Mouse (Mus musculus) lung, embryonic 15.5 days (tissue): ENCODE data around the gene Col26a1. TPM values are rescaled to one million over a fixed set of nuclear protein-coding genes. Genes with fewer than 3 reads are reported as not detected.

Experiments used
- ATAC-seq: fragments of 200-750 bp; cut with Nextera tagmentation; 2 replicates; pipeline ENCODE4 v1.8.0; 2017; ENCODE audit warnings: moderate number of reproducible peaks, borderline replicate concordance; ENCODE audit not compliant: low FRiP score, low TSS enrichment; ENCODE audit errors: extremely low read depth
- H3K27ac ChIP-seq: fragments of 300-500 bp; sonication (generic); 2 replicates; pipeline ENCODE4 v1.5.1; 2015; ENCODE audit warnings: moderate library complexity, mild to moderate bottlenecking, inconsistent platforms
- H3K27me3 ChIP-seq: fragments of 300-500 bp; sonication (generic); 2 replicates; pipeline ENCODE4 v1.6.1; 2015; ENCODE audit warnings: inconsistent platforms
- H3K36me3 ChIP-seq: fragments of 300-500 bp; sonication (generic); 2 replicates; pipeline ENCODE4 v1.6.1; 2015; ENCODE audit warnings: inconsistent platforms
- H3K4me1 ChIP-seq: fragments of 300-500 bp; sonication (generic); 2 replicates; pipeline ENCODE4 v1.6.1; 2015; ENCODE audit warnings: inconsistent platforms
- H3K4me2 ChIP-seq: fragments of 300-500 bp; sonication (generic); 2 replicates; pipeline ENCODE4 v1.6.1; 2015; ENCODE audit warnings: inconsistent platforms, mild to moderate bottlenecking, moderate library complexity
- H3K4me3 ChIP-seq: fragments of 300-500 bp; sonication (generic); 2 replicates; pipeline ENCODE4 v1.5.1; 2015; ENCODE audit warnings: mild to moderate bottlenecking, inconsistent platforms
- H3K9ac ChIP-seq: fragments of 300-500 bp; sonication (generic); 2 replicates; pipeline ENCODE4 v1.6.1; 2015; ENCODE audit warnings: inconsistent platforms
- H3K9me3 ChIP-seq: fragments of 300-500 bp; sonication (generic); 2 replicates; pipeline ENCODE4 v1.6.1; 2016; ENCODE audit warnings: inconsistent platforms
- WGBS: fragments of 180-500 bp; shearing (Covaris S2); methylation state at CpG from one replicate; pipeline ENCODE4 v1.1.7; 2015; 5-methylcytosine and 5-hydroxymethylcytosine counted together
- polyA plus RNA-seq: library from polyadenylated mRNA; unstranded; fragments of >200 nt; fragmentation: Nextera tagmentation; extraction: Ambion mirVana; gene quantifications from 2 replicates; pipeline ENCODE4 v1.2.1, GENCODE M21; 2015

The Col26a1 gene
- polyA plus RNA-seq, 1 experiment from 2014 or later = 12.1 TPM

- H3K4me3 ChIP-seq = no peak overlapping the region
- peaks cover 12% of the 10 kb centered on the region for H3K4me1 ChIP-seq
- no peak overlapping the region for H3K27ac ChIP-seq
- H3K9me3 ChIP-seq = no peaks in the 10 kb centered on the region
- H3K9ac ChIP-seq = no peak overlapping the region
- no peak overlapping the region for H3K4me2 ChIP-seq
- ATAC-seq = no peak
- H3K27me3 ChIP-seq = no peaks in the 10 kb centered on the region
- 43% methylated on average over 10 of the region's 10 CpGs for WGBS
- no peaks in the 10 kb centered on the region for H3K36me3 ChIP-seq
Measured at GRCm38 (mm10) chr5:136716696-136717572, 166.1 kb downstream of the Col26a1 start.

DNA sequence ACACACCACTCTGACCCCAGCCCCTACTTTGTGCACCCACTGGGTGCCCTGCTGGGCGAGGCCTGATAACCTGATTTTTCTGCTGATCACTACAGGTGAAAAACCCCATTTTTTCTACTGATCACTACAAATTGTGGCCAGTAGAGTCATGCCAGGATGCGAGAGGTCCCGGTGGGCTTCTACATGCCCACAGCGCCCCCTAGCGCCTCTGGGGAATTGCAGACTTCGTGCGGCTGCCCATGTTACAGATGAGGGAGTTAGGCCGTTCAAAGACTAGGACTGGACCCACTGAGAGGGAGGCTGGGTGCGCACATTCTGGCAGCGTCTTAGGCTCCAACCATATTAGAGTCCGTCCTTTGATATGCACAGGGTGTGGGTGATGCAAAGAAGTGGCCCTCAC, 168.1 kb downstream of the Col26a1 start:
- Histone ChIP-seq H3K9ac (no peak overlapping the region), H3K27ac (peak overlapping the region; percentile 37), H3K4me1 (peaks cover 19% of the 10 kb centered on the region), H3K36me3 (no peaks in the 10 kb centered on the region), H3K4me3 (0 out of 2 replicates have a peak overlapping the region, but pooled peaks have one; percentile 9), H3K4me2 (peak overlapping the region; percentile 48), H3K9me3 (no peaks in the 10 kb centered on the region), H3K27me3 (no peaks in the 10 kb centered on the region)
- WGBS = 29% methylated on average over 11 of the region's 11 CpGs
- ATAC-seq = no peak

DNA sequence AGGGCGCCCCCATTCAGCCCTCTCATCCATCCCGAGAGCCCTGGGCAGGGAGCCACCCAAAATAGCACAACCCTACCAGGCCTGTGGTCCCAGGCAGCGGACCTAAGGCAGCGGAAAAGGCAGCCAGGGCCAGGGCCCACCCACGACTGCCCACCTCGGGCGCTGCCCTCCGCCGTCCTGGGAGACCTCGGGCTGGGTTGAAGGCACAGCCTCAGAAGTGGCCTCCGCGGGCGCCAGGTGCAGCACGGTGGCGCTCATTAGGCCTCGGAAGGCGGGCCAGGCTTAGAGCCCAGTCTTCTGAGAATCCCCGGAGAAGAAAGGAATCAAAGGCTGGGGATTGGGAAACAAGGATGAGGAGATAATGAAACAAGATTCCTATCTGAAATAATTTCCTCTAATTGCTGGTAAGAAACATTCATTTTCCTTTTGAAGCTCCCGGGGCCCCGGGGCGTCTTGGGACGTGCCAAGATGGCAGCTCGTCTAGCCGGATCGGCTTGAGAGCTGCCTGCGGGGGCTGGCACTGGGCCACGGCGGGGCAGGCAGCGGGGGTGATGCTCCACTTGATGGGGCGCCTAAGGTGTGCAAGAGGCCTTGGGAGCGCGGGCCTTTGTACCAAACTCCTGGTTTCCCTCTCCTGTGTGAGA, 168.7 kb downstream of the Col26a1 start:
- Histone ChIP-seq H3K4me3 (0 out of 2 replicates have a peak overlapping the region, but pooled peaks have one; percentile 9), H3K4me1 (peaks cover 23% of the 10 kb centered on the region), H3K9ac (no peak overlapping the region; the same call in 1 of the 2 replicates), H3K4me2 (peak overlapping the region; percentile 48), H3K27ac (peak overlapping the region; percentile 37; the same call in 1 of the 2 replicates), H3K9me3 (no peaks in the 10 kb centered on the region), H3K27me3 (no peaks in the 10 kb centered on the region), H3K36me3 (no peaks in the 10 kb centered on the region)
- ATAC-seq = no peak
- WGBS = 22% methylated on average over 32 of the region's 32 CpGs

- WGBS = 35% methylated on average over 4 of the region's 4 CpGs
Measured at GRCm38 (mm10) chr5:136710742-136711141, 172.3 kb downstream of the Col26a1 start.

GRCm38 (mm10) chr5:136708116-136708515, 174.9 kb downstream of the Col26a1 start:
- no peaks in the 10 kb centered on the region for H3K9me3 ChIP-seq
- H3K27me3 ChIP-seq = no peaks in the 10 kb centered on the region
- WGBS = 66% methylated on average over 12 of the region's 12 CpGs
- no peak overlapping the region for H3K4me3 ChIP-seq
- no peak overlapping the region for H3K27ac ChIP-seq
- no peak overlapping the region for H3K9ac ChIP-seq
- H3K4me2 ChIP-seq = no peak overlapping the region
- ATAC-seq = no peak
- no peaks in the 10 kb centered on the region for H3K36me3 ChIP-seq
- 0 out of 2 replicates have a peak, but pooled peaks cover 11% of the 10 kb centered on the region for H3K4me1 ChIP-seq

More at GRCm38 (mm10) chr5:136710742-136711141, 172.3 kb downstream of the Col26a1 start:
- H3K36me3 ChIP-seq = no peaks in the 10 kb centered on the region
- peaks cover 24% of the 10 kb centered on the region for H3K4me1 ChIP-seq
- H3K4me2 ChIP-seq = no peak overlapping the region
- no peak overlapping the region for H3K4me3 ChIP-seq
- no peak overlapping the region for H3K9ac ChIP-seq
- ATAC-seq = peak; percentile 74
- no peaks in the 10 kb centered on the region for H3K27me3 ChIP-seq
- no peaks in the 10 kb centered on the region for H3K9me3 ChIP-seq
- H3K27ac ChIP-seq = peak overlapping the region; percentile 90

- Histone ChIP-seq H3K9me3 (no peaks in the 10 kb centered on the region), H3K4me1 (peaks cover 19% of the 10 kb centered on the region; the same call in 1 of the 2 replicates), H3K27ac (no peak overlapping the region), H3K4me2 (no peak overlapping the region), H3K4me3 (no peak overlapping the region), H3K36me3 (no peaks in the 10 kb centered on the region), H3K9ac (no peak overlapping the region), H3K27me3 (no peaks in the 10 kb centered on the region)
- WGBS = 2% methylated on average over 9 of the region's 9 CpGs
- ATAC-seq = peak; percentile 12; the same call in 1 of the 2 replicates
Measured at GRCm38 (mm10) chr5:136706803-136707202, 176.2 kb downstream of the Col26a1 start.

GRCm38 (mm10) chr5:136705532-136705931, 177.5 kb downstream of the Col26a1 start:
- no peaks in the 10 kb centered on the region for H3K36me3 ChIP-seq
- H3K27me3 ChIP-seq = no peaks in the 10 kb centered on the region
- 97% methylated on average over 3 of the region's 3 CpGs for whole genome bisulfite sequencing
- no peak overlapping the region for H3K4me3 ChIP-seq
- H3K27ac ChIP-seq = no peak overlapping the region
- no peak overlapping the region for H3K9ac ChIP-seq
- H3K4me2 ChIP-seq = no peak overlapping the region
- H3K9me3 ChIP-seq = no peaks in the 10 kb centered on the region
- H3K4me1 ChIP-seq = peaks cover 13% of the 10 kb centered on the region; the same call in 1 of the 2 replicates
- ATAC-seq = no peak

- Histone ChIP-seq H3K9me3 (no peaks in the 10 kb centered on the region), H3K36me3 (no peaks in the 10 kb centered on the region), H3K4me2 (no peak overlapping the region), H3K4me3 (no peak overlapping the region), H3K27ac (no peak overlapping the region), H3K9ac (no peak overlapping the region), H3K27me3 (no peaks in the 10 kb centered on the region), H3K4me1 (peaks cover 7% of the 10 kb centered on the region; the same call in 1 of the 2 replicates)
- WGBS = 85% methylated on average over 8 of the region's 8 CpGs
- no peak for ATAC-seq
Measured at GRCm38 (mm10) chr5:136704151-136704550, 178.9 kb downstream of the Col26a1 start.

- peaks cover 7% of the 10 kb centered on the region; the same call in 1 of the 2 replicates for H3K4me1 ChIP-seq
- no peak for ATAC-seq
- no peak overlapping the region for H3K9ac ChIP-seq
- no peaks in the 10 kb centered on the region for H3K36me3 ChIP-seq
- H3K27ac ChIP-seq = no peak overlapping the region
- no peaks in the 10 kb centered on the region for H3K9me3 ChIP-seq
- H3K4me3 ChIP-seq = no peak overlapping the region
- no peaks in the 10 kb centered on the region for H3K27me3 ChIP-seq
- WGBS = 39% methylated on average over 3 of the region's 3 CpGs
- H3K4me2 ChIP-seq = no peak overlapping the region
Measured at GRCm38 (mm10) chr5:136703751-136704150, 179.3 kb downstream of the Col26a1 start.

DNA sequence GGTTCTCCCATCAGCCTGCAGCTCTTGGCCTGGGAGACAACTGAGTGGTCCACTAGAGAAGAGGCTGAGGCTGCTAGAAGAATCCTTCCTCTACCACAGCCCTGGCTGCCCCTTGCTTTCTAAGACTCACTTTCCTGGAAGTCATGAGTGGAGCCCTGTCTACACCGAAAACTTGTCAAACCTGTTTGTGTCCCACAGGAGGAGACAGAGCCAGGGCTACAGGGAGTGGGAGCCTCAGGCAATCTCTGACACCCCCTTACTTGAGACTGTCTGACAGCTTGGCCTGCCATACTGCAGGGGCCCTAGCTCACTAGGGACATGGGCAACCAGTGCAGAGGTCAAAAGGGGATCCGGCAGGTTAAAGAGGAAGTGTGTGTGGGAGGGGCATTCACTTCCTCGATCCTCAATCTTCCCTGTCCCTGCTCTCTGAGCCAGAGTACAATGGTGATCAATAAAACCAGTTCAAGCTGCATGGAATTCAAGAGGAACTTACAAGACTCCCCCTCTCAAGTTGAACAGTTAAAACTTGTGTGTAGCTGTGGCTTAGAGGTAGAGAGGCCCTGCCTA, 180.8 kb downstream of the Col26a1 start:
- 28% methylated on average over 3 of the region's 3 CpGs for WGBS
- Histone ChIP-seq H3K9me3 (no peaks in the 10 kb centered on the region), H3K27me3 (no peaks in the 10 kb centered on the region), H3K36me3 (no peaks in the 10 kb centered on the region), H3K4me1 (peaks cover 7% of the 10 kb centered on the region; the same call in 1 of the 2 replicates), H3K27ac (0 out of 2 replicates have a peak overlapping the region, but pooled peaks have one; percentile 37), H3K9ac (no peak overlapping the region), H3K4me2 (no peak overlapping the region), H3K4me3 (no peak overlapping the region)
- 0 out of 2 replicates have a peak, but pooled peaks have one; percentile 15 for ATAC-seq

DNA sequence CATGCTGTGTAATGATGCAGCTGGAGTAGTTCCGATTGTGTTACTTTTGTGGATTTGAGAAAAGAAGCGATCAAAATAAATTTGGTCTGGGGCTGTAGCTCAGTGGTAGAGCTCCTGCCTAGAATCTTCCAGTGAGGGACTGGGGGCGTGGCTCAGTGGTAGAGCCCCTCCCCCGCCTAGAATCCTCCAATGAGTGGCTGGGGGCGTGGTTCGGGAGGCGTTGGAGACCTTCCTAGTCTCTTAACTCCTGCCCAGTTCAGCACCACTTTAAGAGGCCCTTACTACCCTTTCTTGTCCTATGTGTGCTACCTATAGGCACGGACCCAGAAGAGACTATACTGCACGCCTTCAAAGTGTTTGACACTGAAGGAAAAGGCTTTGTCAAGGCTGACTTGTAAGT, 185.4 kb downstream of the Col26a1 start:
- WGBS = 73% methylated on average over 9 of the region's 9 CpGs
- Histone ChIP-seq H3K27me3 (no peaks in the 10 kb centered on the region), H3K4me2 (no peak overlapping the region), H3K36me3 (no peaks in the 10 kb centered on the region), H3K9ac (no peak overlapping the region), H3K4me1 (peaks cover 7% of the 10 kb centered on the region; the same call in 1 of the 2 replicates), H3K27ac (no peak overlapping the region), H3K9me3 (no peaks in the 10 kb centered on the region), H3K4me3 (no peak overlapping the region)
- ATAC-seq = no peak
